Mouse (Mus musculus) liver, embryonic 15.5 days (tissue): ENCODE results near the gene Pex6. TPM values are rescaled to one million over a fixed set of nuclear protein-coding genes. Genes with fewer than 3 reads are reported as not detected.
"Not testable (repeated sequence)": the region's sequence is repeated elsewhere in the genome, so short reads cannot be mapped to it uniquely, and the experiment has no call there.

Source experiments
- ATAC-seq: fragments of 200-750 bp; cut with Nextera tagmentation; 2 replicates; pipeline ENCODE4 v1.8.0; 2017; ENCODE audit warnings: moderate number of reproducible peaks, mild to moderate bottlenecking, moderate library complexity; ENCODE audit not compliant: insufficient read depth
- H3K27ac ChIP-seq: fragments of 300-500 bp; sonication (generic); replicated peaks from 2 replicates; pipeline ENCODE4 v1.5.1; 2015; ENCODE audit warnings: mild to moderate bottlenecking, inconsistent platforms
- H3K27me3 ChIP-seq: fragments of 300-500 bp; sonication (generic); 2 replicates; pipeline ENCODE4 v1.6.1; 2015; ENCODE audit warnings: mild to moderate bottlenecking, inconsistent platforms
- H3K36me3 ChIP-seq: fragments of 300-500 bp; sonication (generic); replicated peaks from 2 replicates; pipeline ENCODE4 v1.6.1; 2015; ENCODE audit warnings: moderate library complexity, mild to moderate bottlenecking, inconsistent platforms
- H3K4me1 ChIP-seq: fragments of 300-500 bp; sonication (generic); replicated peaks from 2 replicates; pipeline ENCODE4 v1.6.1; 2015; ENCODE audit warnings: inconsistent platforms
- H3K4me2 ChIP-seq: fragments of 300-500 bp; sonication (generic); 2 replicates; pipeline ENCODE4 v1.6.1; 2015; ENCODE audit warnings: moderate library complexity, mild to moderate bottlenecking, inconsistent platforms
- H3K4me3 ChIP-seq: fragments of 300-500 bp; sonication (generic); replicated peaks from 2 replicates; pipeline ENCODE4 v1.5.1; 2015; ENCODE audit warnings: mild to moderate bottlenecking, inconsistent platforms
- H3K9ac ChIP-seq: fragments of 300-500 bp; sonication (generic); 2 replicates; pipeline ENCODE4 v1.6.1; 2015; ENCODE audit warnings: moderate library complexity, mild to moderate bottlenecking, inconsistent platforms
- H3K9me3 ChIP-seq: fragments of 300-500 bp; sonication (generic); replicated peaks from 2 replicates; pipeline ENCODE4 v1.6.1; 2016; ENCODE audit warnings: inconsistent platforms
- WGBS: fragments of 180-500 bp; shearing (Covaris S2); methylation state at CpG from one replicate; pipeline ENCODE4 v1.1.7; 2015; ENCODE audit warnings: mixed read lengths; ENCODE audit not compliant: insufficient replicate concordance; 5-methylcytosine and 5-hydroxymethylcytosine counted together
- polyA plus RNA-seq: library from polyadenylated mRNA; unstranded; fragments of >200 nt; fragmentation: Nextera tagmentation; extraction: Ambion mirVana; gene quantifications from 2 replicates; pipeline ENCODE4 v1.2.1, GENCODE M21; 2015

Gene Pex6
- polyA plus RNA-seq, 1 experiment from 2014 or later: 9.7 TPM

- H3K4me1 ChIP-seq: 0 out of 2 replicates have a peak, but pooled peaks cover 3% of the 10 kb centered on the region
- H3K27me3 ChIP-seq: no peaks in the 10 kb centered on the region
- H3K4me2 ChIP-seq: no peak within 1 kb of the TSS
- H3K9me3 ChIP-seq: no peaks in the 10 kb centered on the region
- no peak for ATAC-seq
- H3K4me3 ChIP-seq: no peak within 1 kb of the TSS
- no peaks in the 10 kb centered on the region for H3K36me3 ChIP-seq
- H3K9ac ChIP-seq: no peak within 1 kb of the TSS
- 54% methylated on average over 2 of the region's 2 CpGs for WGBS
- H3K27ac ChIP-seq: no peak within 1 kb of the TSS
Observed at GRCm38 (mm10) chr17:46763544-46763943, 52.3 kb downstream of the Pex6 start, which contains the start of gene Ptcra. TSS of gene Ptcra (minus strand) at chr17:46763712.

GRCm38 (mm10) chr17:46764916-46765315 is 53.7 kb downstream of the Pex6 start:
- H3K27me3 ChIP-seq, H3K9me3 ChIP-seq, H3K4me1 ChIP-seq, H3K36me3 ChIP-seq, H3K4me2 ChIP-seq, ATAC-seq, H3K4me3 ChIP-seq, H3K9ac ChIP-seq, H3K27ac ChIP-seq: not testable (repeated sequence)
- WGBS: 66% methylated on average over 9 of the region's 9 CpGs

- Histone ChIP-seq H3K4me3 (no peak overlapping the region), H3K4me1 (peaks cover 14% of the 10 kb centered on the region), H3K36me3 (no peaks in the 10 kb centered on the region), H3K9ac (no peak overlapping the region), H3K27me3 (no peaks in the 10 kb centered on the region), H3K4me2 (no peak overlapping the region), H3K9me3 (no peaks in the 10 kb centered on the region), H3K27ac (no peak overlapping the region)
- no peak for ATAC-seq
- 41% methylated on average over 8 of the region's 8 CpGs for WGBS
Observed at GRCm38 (mm10) chr17:46767868-46768267, 56.6 kb downstream of the Pex6 start.

- Histone ChIP-seq H3K36me3 (peaks cover 17% of the 10 kb centered on the region), H3K4me1 (peaks cover 28% of the 10 kb centered on the region), H3K27ac (no peak overlapping the region), H3K4me2 (no peak overlapping the region), H3K4me3 (no peak overlapping the region), H3K27me3 (no peaks in the 10 kb centered on the region), H3K9ac (no peak overlapping the region), H3K9me3 (no peaks in the 10 kb centered on the region)
- 81% methylated on average over 11 of the region's 11 CpGs for WGBS
- no peak for ATAC-seq
Observed at GRCm38 (mm10) chr17:46770546-46770945, 59.3 kb downstream of the Pex6 start.

- H3K4me1 ChIP-seq: peaks cover 28% of the 10 kb centered on the region
- ATAC-seq: no peak
- no peak overlapping the region for H3K4me3 ChIP-seq
- H3K9me3 ChIP-seq: no peaks in the 10 kb centered on the region
- WGBS: 70% methylated on average over 4 of the region's 4 CpGs
- H3K27ac ChIP-seq: no peak overlapping the region
- no peak overlapping the region for H3K9ac ChIP-seq
- H3K27me3 ChIP-seq: no peaks in the 10 kb centered on the region
- peaks cover 22% of the 10 kb centered on the region for H3K36me3 ChIP-seq
- H3K4me2 ChIP-seq: no peak overlapping the region
Observed at GRCm38 (mm10) chr17:46771025-46771424, 59.8 kb downstream of the Pex6 start.

- 0 out of 2 replicates have a peak overlapping the region, but pooled peaks have one; percentile 71 for H3K9ac ChIP-seq
- H3K9me3 ChIP-seq: no peaks in the 10 kb centered on the region
- no peaks in the 10 kb centered on the region for H3K27me3 ChIP-seq
- H3K36me3 ChIP-seq: peaks cover 27% of the 10 kb centered on the region
- H3K27ac ChIP-seq: no peak overlapping the region
- H3K4me3 ChIP-seq: peak overlapping the region; percentile 75
- peak overlapping the region; percentile 87 for H3K4me2 ChIP-seq
- 64% methylated on average over 17 of the region's 17 CpGs for WGBS
- no peak for ATAC-seq
- peaks cover 28% of the 10 kb centered on the region for H3K4me1 ChIP-seq
Observed at GRCm38 (mm10) chr17:46771616-46772015, 60.4 kb downstream of the Pex6 start.

GRCm38 (mm10) chr17:46772038-46772403 is 60.8 kb downstream of the Pex6 start:
- H3K27me3 ChIP-seq: no peaks in the 10 kb centered on the region
- peak overlapping the region; percentile 81 for H3K27ac ChIP-seq
- H3K9ac ChIP-seq: peak overlapping the region; percentile 71
- H3K36me3 ChIP-seq: peaks cover 32% of the 10 kb centered on the region
- no peak for ATAC-seq
- H3K4me1 ChIP-seq: peaks cover 28% of the 10 kb centered on the region
- H3K9me3 ChIP-seq: no peaks in the 10 kb centered on the region
- H3K4me2 ChIP-seq: peak overlapping the region; percentile 87
- peak overlapping the region; percentile 75 for H3K4me3 ChIP-seq
- WGBS: 7% methylated on average over 5 of the region's 5 CpGs

- peak; percentile 79 for ATAC-seq
- under 1% methylated on average over 50 of the region's 50 CpGs for WGBS
Observed at GRCm38 (mm10) chr17:46772404-46773277, 61.4 kb downstream of the Pex6 start, which contains the start of gene 2310039H08Rik. TSS of gene 2310039H08Rik (plus strand) at chr17:46772635.

GRCm38 (mm10) chr17:46773278-46774130 is 62.2 kb downstream of the Pex6 start:
- no peaks in the 10 kb centered on the region for H3K9me3 ChIP-seq
- peak overlapping the region; percentile 75 for H3K4me3 ChIP-seq
- peaks cover 25% of the 10 kb centered on the region for H3K4me1 ChIP-seq
- H3K27ac ChIP-seq: peak overlapping the region; percentile 81
- peak overlapping the region; percentile 71 for H3K9ac ChIP-seq
- no peaks in the 10 kb centered on the region for H3K27me3 ChIP-seq
- peaks cover 46% of the 10 kb centered on the region for H3K36me3 ChIP-seq
- H3K4me2 ChIP-seq: peak overlapping the region; percentile 87
- ATAC-seq: peak; percentile 11; the same call in 1 of the 2 replicates
- WGBS: 7% methylated on average over 19 of the region's 20 CpGs

More at GRCm38 (mm10) chr17:46772404-46773277, 61.4 kb downstream of the Pex6 start, which contains the start of gene 2310039H08Rik:
- Histone ChIP-seq H3K9ac (peak within 1 kb of the TSS; percentile 71), H3K36me3 (peaks cover 38% of the 10 kb centered on the region), H3K27me3 (no peaks in the 10 kb centered on the region), H3K9me3 (no peaks in the 10 kb centered on the region), H3K27ac (peak within 1 kb of the TSS; percentile 81), H3K4me1 (peaks cover 28% of the 10 kb centered on the region), H3K4me3 (peak within 1 kb of the TSS; percentile 75), H3K4me2 (peak within 1 kb of the TSS; percentile 87)

GRCm38 (mm10) chr17:46774131-46774472 is 62.8 kb downstream of the Pex6 start:
- H3K9me3 ChIP-seq: no peaks in the 10 kb centered on the region
- H3K4me2 ChIP-seq: peak overlapping the region; percentile 87
- peaks cover 25% of the 10 kb centered on the region for H3K4me1 ChIP-seq
- peak overlapping the region; percentile 75 for H3K4me3 ChIP-seq
- H3K9ac ChIP-seq: 0 out of 2 replicates have a peak overlapping the region, but pooled peaks have one; percentile 71
- H3K27ac ChIP-seq: peak overlapping the region; percentile 81; the same call in 1 of the 2 replicates
- 50% methylated on average over 2 of the region's 2 CpGs for WGBS
- peaks cover 52% of the 10 kb centered on the region for H3K36me3 ChIP-seq
- ATAC-seq: no peak
- no peaks in the 10 kb centered on the region for H3K27me3 ChIP-seq

- Histone ChIP-seq H3K4me3 (no peak overlapping the region), H3K27me3 (no peaks in the 10 kb centered on the region), H3K9ac (no peak overlapping the region), H3K27ac (no peak overlapping the region), H3K9me3 (no peaks in the 10 kb centered on the region), H3K36me3 (peaks cover 62% of the 10 kb centered on the region), H3K4me2 (no peak overlapping the region), H3K4me1 (peaks cover 29% of the 10 kb centered on the region)
- no peak for ATAC-seq
- 89% methylated on average over 9 of the region's 9 CpGs for WGBS
Observed at GRCm38 (mm10) chr17:46775070-46775469, 63.8 kb downstream of the Pex6 start.
